Mouse (Mus musculus): ENCODE measurements around the gene Ppme1. TPM values are rescaled to one million over a fixed set of nuclear protein-coding genes. Genes with fewer than 3 reads are reported as not detected.

Gene Ppme1
- polyA plus RNA-seq, 1 experiment from 2014 or later: 140 TPM

DNA sequence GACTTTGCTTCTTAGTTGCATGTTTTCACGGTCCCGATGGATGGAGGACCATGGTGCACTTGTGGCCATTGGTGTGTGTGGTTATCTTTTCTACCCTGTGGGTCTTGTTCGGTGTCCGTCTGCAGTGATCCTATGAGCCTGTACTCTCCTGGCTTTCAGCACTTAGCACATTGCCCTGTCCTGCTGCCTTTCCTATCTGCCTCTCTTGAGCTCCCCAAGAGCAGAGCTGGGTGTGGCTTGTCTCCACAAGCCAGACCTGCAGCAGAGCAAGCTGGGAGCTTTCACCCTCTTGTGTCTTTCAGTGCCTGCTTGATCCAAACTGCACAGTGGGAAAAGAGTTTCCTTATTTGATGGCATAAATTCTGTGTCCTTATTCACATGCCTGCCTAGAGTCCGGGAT, 54.6 kb downstream of the Ppme1 start:
- Histone ChIP-seq H3K27ac (replicated peaks) (no peak overlapping the region), H3K4me2 (no peak overlapping the region), H3K4me3 (no peak overlapping the region), H3K9me3 (no peaks in the 10 kb centered on the region), H3K27me3 (no peaks in the 10 kb centered on the region), H3K4me1 (replicated peaks) (no peaks in the 10 kb centered on the region), H3K36me3 (peaks cover 14% of the 10 kb centered on the region), H3K9ac (no peak overlapping the region)
- 98% methylated on average over 5 of the region's 5 CpGs for WGBS
- no peak for ATAC-seq (ENCODE audit: low read depth)

DNA sequence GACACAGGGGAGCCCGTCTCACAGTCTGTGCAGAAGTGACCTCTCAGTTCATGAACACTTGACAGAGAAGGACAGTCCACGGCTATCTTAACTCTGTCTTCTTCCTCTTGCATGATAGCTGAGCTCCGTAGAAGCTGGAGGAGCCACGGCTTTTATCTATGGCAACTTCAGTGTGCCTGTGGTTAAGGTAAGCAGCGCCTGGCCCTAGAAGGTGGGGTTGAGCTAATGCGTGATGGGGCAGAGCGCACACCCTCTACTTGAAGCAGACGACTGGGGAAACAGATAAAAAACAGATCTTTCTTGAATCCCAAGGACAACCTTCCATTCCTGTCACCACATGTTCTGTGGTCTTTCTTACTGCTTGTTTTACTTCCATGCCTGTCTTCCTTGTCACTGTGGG, 55.2 kb downstream of the Ppme1 start:
- no peaks in the 10 kb centered on the region for H3K27me3 ChIP-seq
- no peak overlapping the region for H3K4me2 ChIP-seq
- H3K36me3 ChIP-seq: peaks cover 14% of the 10 kb centered on the region
- 96% methylated on average over 8 of the region's 8 CpGs for WGBS
- no peaks in the 10 kb centered on the region for H3K9me3 ChIP-seq
- no peak overlapping the region for H3K9ac ChIP-seq
- no peak overlapping the region for H3K27ac ChIP-seq (replicated peaks)
- no peak overlapping the region for H3K4me3 ChIP-seq
- no peak for ATAC-seq (ENCODE audit: low read depth)
- H3K4me1 ChIP-seq (replicated peaks): no peaks in the 10 kb centered on the region

DNA sequence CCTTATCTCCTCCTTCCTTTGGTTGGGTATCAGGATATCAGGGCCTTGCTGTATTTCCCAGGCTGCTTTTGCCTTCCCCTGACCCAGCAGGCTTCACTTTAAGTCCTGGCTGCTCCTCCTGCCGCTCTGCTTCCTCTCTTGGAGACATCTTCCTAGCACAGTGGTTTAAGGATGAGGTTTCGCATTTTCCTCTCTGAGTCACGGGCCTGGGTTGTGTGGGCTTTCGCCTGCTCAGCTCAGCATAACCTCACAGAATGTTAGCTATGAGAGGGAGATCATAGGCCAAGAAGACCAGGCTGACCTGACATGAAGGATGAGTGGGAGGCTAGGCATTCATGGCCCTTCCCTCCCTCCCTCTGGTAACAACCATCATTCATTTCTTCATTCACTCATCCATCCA, 59.4 kb downstream of the Ppme1 start:
- no peaks in the 10 kb centered on the region for H3K9me3 ChIP-seq
- H3K4me3 ChIP-seq: no peak overlapping the region
- H3K27ac ChIP-seq (replicated peaks): no peak overlapping the region
- 90% methylated on average over 4 of the region's 4 CpGs for WGBS
- no peak for ATAC-seq (ENCODE audit: low read depth)
- H3K4me2 ChIP-seq: no peak overlapping the region
- H3K9ac ChIP-seq: no peak overlapping the region
- H3K4me1 ChIP-seq (replicated peaks): peaks cover 37% of the 10 kb centered on the region
- no peaks in the 10 kb centered on the region for H3K27me3 ChIP-seq
- H3K36me3 ChIP-seq: peaks cover 6% of the 10 kb centered on the region; the same call in 1 of the 2 replicates

DNA sequence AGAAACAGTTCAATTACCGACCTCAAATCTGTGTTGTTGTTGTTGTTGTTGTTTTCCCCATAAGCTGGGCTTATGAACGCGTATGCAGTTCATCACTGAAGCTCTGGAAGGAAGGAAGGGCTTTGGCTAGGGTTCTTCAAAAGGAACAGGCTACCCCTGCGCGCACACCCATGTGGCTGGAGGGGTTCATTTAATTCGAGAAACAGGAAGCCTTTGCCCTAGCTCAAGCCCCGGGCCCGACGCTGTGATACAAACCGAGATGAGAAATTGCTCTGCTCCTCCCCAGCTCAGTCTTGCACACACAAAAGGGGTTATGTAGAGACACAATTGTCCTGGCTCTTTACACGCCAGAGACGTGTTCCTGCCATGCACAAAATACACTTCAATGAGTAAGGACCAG, 61.8 kb downstream of the Ppme1 start:
- Histone ChIP-seq H3K36me3 (no peaks in the 10 kb centered on the region), H3K27ac (replicated peaks) (peak overlapping the region; percentile 53), H3K4me1 (replicated peaks) (peaks cover 42% of the 10 kb centered on the region), H3K27me3 (no peaks in the 10 kb centered on the region), H3K9ac (0 out of 2 replicates have a peak overlapping the region, but pooled peaks have one; percentile 23), H3K4me2 (no peak overlapping the region), H3K9me3 (no peaks in the 10 kb centered on the region), H3K4me3 (no peak overlapping the region)
- WGBS: 73% methylated on average over 12 of the region's 12 CpGs
- no peak for ATAC-seq (ENCODE audit: low read depth)

DNA sequence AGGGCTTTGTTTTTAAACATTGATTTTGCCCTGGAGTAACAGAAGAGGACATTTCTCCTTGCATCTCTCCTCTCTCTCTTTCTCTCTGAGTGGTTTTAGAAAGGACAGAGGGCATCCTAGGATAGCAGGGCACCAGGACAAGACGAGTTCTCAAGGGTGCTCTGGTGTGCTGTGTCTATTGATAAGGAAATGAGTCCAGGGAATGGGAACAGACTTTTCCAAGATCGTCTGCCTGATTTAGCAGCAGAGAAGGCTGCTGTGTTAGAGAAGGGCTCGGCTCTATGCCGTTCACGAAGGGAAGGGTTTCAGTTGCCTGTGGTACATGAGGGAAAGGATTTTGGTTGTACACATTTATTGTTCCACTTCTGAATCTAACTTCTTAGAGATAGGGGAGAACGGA, 62.4 kb downstream of the Ppme1 start:
- H3K9me3 ChIP-seq: no peaks in the 10 kb centered on the region
- H3K36me3 ChIP-seq: no peaks in the 10 kb centered on the region
- peaks cover 42% of the 10 kb centered on the region for H3K4me1 ChIP-seq (replicated peaks)
- no peak overlapping the region for H3K4me2 ChIP-seq
- peak overlapping the region; percentile 53 for H3K27ac ChIP-seq (replicated peaks)
- WGBS: 43% methylated on average over 6 of the region's 6 CpGs
- 0 out of 2 replicates have a peak overlapping the region, but pooled peaks have one; percentile 23 for H3K9ac ChIP-seq
- H3K27me3 ChIP-seq: no peaks in the 10 kb centered on the region
- no peak overlapping the region for H3K4me3 ChIP-seq
- ATAC-seq (ENCODE audit: low read depth): no peak

DNA sequence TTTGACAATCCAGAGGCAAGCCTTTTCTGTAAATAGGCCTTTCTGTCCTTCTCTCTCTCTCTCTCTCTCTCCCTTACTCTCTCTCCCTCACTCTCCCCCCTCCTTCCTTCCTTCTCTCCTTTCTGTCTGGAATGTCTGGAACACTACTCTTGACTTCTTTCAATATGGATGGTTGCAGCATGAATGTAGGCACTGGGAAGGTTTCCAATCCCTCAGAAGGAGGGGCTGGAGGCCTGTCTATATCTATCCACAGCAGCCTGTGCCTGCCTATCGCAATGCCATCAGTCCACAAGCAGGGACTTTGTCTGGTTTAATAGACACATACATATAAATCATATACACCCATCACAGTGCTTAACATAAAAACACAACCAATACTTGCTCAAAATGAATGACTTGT, 62.9 kb downstream of the Ppme1 start:
- Histone ChIP-seq H3K36me3 (no peaks in the 10 kb centered on the region), H3K9ac (no peak overlapping the region), H3K4me3 (no peak overlapping the region), H3K27me3 (no peaks in the 10 kb centered on the region), H3K27ac (replicated peaks) (peak overlapping the region; percentile 53), H3K4me1 (replicated peaks) (peaks cover 42% of the 10 kb centered on the region), H3K9me3 (no peaks in the 10 kb centered on the region), H3K4me2 (no peak overlapping the region)
- no peak; the same call in 1 of the 2 replicates for ATAC-seq (ENCODE audit: low read depth)
- 27% methylated on average over 1 of the region's 1 CpGs for WGBS

DNA sequence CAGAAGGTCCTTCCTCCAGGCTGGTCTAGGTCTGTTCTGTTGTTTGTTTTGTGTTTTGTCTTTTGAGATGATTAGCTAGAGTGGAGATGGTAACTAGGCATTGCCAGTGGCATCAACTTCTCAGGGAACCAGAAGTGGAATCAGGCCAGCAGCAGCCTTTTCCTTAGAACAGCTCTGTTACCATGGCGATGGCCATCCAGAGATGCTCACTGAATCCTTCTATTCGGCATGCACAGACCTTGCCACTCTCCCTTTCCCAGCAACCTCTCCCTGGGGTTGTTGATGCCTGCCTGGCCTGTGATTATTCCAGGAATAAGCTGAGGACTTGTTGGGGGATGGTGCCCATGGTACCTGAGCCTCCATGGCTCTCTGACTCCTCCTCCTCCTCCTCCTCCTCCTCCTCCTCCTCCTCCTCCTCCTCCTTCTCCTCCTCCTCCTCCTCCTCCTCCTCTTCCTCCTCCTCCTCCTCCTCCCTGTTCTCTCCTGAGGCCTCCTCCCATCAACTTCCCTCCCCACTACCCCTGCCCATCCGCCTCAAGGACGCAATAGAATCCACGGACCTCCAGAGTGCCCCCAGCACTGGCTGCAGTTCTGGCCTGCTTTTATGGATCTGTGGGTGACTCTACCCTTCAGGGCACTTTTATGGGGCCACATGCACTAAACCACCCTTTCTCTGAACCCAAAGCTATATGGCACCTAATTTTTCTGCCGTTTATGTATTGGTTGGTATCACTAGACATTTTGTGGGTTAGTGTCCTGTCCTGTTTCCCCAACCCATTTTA, 64.0 kb downstream of the Ppme1 start:
- H3K27me3 ChIP-seq: no peaks in the 10 kb centered on the region
- no peak overlapping the region for H3K4me2 ChIP-seq
- H3K9me3 ChIP-seq: no peaks in the 10 kb centered on the region
- no peaks in the 10 kb centered on the region for H3K36me3 ChIP-seq
- no peak overlapping the region for H3K9ac ChIP-seq
- peak overlapping the region; percentile 83 for H3K27ac ChIP-seq (replicated peaks)
- peak; percentile 89 for ATAC-seq (ENCODE audit: low read depth)
- H3K4me3 ChIP-seq: no peak overlapping the region
- WGBS: 47% methylated on average over 6 of the region's 6 CpGs
- peaks cover 42% of the 10 kb centered on the region for H3K4me1 ChIP-seq (replicated peaks)

DNA sequence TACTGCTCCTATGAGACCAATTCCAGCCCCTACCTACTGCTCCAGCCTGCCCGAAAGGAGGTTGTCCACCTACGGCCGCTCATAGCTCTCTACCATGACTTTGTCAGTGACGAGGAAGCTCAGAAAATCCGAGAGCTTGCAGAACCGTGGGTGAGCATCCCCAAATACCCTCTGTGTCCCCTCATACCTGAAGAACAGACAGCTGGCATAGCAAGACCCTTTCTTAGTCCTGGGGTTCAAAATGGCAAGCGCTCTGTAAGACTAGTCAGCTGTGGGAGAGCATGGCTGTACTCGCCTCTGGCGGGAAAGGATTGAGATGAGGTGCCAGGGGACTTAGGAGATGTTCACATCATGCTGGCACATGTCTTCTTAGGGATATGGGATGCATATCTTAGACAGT, 66.2 kb downstream of the Ppme1 start:
- H3K4me3 ChIP-seq: no peak overlapping the region
- no peaks in the 10 kb centered on the region for H3K27me3 ChIP-seq
- peaks cover 36% of the 10 kb centered on the region for H3K4me1 ChIP-seq (replicated peaks)
- no peak overlapping the region for H3K9ac ChIP-seq
- no peak overlapping the region for H3K27ac ChIP-seq (replicated peaks)
- H3K36me3 ChIP-seq: no peaks in the 10 kb centered on the region
- 94% methylated on average over 9 of the region's 9 CpGs for WGBS
- ATAC-seq (ENCODE audit: low read depth): no peak
- H3K9me3 ChIP-seq: no peaks in the 10 kb centered on the region
- H3K4me2 ChIP-seq: no peak overlapping the region

DNA sequence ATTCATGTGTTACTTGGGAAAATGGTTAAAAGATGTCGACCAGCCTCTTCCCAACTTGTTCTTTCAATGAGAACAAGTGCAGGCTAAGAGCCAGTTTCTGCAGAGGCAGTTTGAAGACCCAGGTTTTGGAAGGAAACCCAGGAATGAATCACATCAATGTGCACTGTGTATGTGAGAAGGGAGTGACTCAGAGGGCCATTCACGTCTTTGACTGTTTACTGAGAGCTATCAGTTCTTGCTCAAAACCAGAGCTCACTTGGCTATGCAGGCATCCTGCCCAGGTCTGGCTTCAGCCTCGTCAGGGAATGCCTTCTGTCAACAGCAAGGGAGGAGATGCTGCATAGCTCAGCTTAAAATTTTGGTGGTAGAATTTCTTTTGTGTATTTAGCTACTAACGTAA, 69.8 kb downstream of the Ppme1 start:
- 70% methylated on average over 4 of the region's 4 CpGs for WGBS
- no peak overlapping the region for H3K4me3 ChIP-seq
- H3K9me3 ChIP-seq: no peaks in the 10 kb centered on the region
- no peaks in the 10 kb centered on the region for H3K36me3 ChIP-seq
- H3K4me1 ChIP-seq (replicated peaks): peaks cover 5% of the 10 kb centered on the region
- no peak overlapping the region for H3K4me2 ChIP-seq
- H3K9ac ChIP-seq: no peak overlapping the region
- no peaks in the 10 kb centered on the region for H3K27me3 ChIP-seq
- no peak for ATAC-seq (ENCODE audit: low read depth)
- 0 out of 2 replicates have a peak overlapping the region, but pooled peaks have one; percentile 49 for H3K27ac ChIP-seq (replicated peaks)

DNA sequence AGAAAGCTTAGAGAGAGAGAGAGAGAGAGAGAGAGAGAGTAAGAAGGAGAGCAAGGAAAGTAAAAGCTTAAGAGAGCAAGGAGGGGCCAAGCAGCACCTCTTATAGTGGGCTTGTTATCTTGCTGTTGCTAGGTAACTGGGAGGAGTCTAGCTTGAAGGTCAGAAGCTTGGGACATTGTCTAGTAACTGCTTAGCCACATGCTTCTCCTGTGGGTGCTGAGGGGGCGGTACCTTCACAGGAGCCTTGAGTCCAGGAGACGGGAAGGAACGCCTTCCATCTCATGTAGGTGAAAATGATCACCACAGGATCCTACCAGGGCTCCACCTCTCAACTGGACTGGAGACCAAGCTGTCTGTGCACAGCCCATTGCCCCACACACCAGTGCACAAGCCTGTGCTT, 70.7 kb downstream of the Ppme1 start:
- H3K9me3 ChIP-seq: no peaks in the 10 kb centered on the region
- H3K4me1 ChIP-seq (replicated peaks): peaks cover 3% of the 10 kb centered on the region; the same call in 1 of the 2 replicates
- no peak overlapping the region for H3K27ac ChIP-seq (replicated peaks)
- no peak overlapping the region for H3K9ac ChIP-seq
- H3K27me3 ChIP-seq: no peaks in the 10 kb centered on the region
- no peaks in the 10 kb centered on the region for H3K36me3 ChIP-seq
- ATAC-seq (ENCODE audit: low read depth): no peak
- no peak overlapping the region for H3K4me2 ChIP-seq
- no peak overlapping the region for H3K4me3 ChIP-seq
- WGBS: 71% methylated on average over 3 of the region's 3 CpGs

DNA sequence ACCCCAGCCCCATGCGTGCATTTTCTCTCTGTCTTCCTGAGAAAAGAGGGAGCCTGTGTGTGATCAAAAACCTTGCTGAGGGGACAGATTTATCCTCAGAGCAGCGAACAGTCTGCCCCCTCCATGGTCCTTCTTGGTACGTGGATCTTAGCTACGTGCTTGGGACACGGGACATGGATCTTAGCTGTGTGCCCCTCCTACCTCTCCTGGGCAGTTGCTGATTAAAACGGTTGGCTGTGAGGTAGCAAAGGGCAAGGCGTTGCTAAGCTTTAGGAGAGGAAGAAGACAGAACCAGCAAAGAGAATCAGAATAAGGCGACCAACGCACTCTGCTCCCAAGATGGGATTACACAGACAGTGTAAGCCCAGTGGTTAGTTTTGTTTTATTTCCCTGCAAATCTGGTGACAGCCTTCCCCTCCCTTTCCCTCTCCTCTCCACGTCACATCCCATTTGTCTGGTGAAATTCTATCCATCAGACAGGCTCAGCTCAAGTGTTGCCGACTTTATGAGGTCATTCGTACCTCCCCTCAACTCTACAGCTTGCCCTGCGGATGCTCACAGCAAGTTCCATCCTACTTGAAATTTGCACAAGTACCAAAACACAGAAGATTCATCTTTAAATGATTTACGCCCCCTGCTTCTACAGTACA, 73.1 kb downstream of the Ppme1 start:
- Histone ChIP-seq H3K4me1 (replicated peaks) (peaks cover 3% of the 10 kb centered on the region; the same call in 1 of the 2 replicates), H3K36me3 (no peaks in the 10 kb centered on the region), H3K27me3 (no peaks in the 10 kb centered on the region), H3K9ac (no peak overlapping the region), H3K9me3 (no peaks in the 10 kb centered on the region), H3K4me3 (no peak overlapping the region), H3K4me2 (no peak overlapping the region), H3K27ac (replicated peaks) (no peak overlapping the region)
- no peak for ATAC-seq (ENCODE audit: low read depth)
- 68% methylated on average over 14 of the region's 14 CpGs for WGBS

DNA sequence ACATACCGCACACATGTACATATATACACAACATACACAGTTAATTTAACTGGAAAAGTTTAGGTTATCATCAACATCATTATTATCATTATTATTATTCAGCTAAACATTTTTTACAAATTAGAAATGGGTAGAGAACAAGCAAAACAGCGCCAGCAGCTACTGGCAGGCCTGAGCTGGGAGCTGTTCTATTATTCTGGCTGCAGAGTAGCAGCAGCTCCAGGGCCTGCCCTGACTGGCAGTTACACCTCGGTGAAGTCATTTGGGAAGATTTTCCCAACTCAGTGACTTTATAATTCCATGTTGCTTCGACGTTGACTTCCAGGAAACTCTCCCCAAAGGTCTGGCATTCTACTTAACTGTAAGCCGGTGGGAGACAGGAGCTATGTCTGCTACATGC, 75.4 kb downstream of the Ppme1 start:
- Histone ChIP-seq H3K4me1 (replicated peaks) (peaks cover 3% of the 10 kb centered on the region; the same call in 1 of the 2 replicates), H3K4me2 (no peak overlapping the region), H3K9ac (no peak overlapping the region), H3K36me3 (no peaks in the 10 kb centered on the region), H3K27me3 (no peaks in the 10 kb centered on the region), H3K9me3 (no peaks in the 10 kb centered on the region), H3K27ac (replicated peaks) (no peak overlapping the region), H3K4me3 (no peak overlapping the region)
- no peak for ATAC-seq (ENCODE audit: low read depth)
- 86% methylated on average over 6 of the region's 6 CpGs for WGBS
